In the genomic region with DNA sequence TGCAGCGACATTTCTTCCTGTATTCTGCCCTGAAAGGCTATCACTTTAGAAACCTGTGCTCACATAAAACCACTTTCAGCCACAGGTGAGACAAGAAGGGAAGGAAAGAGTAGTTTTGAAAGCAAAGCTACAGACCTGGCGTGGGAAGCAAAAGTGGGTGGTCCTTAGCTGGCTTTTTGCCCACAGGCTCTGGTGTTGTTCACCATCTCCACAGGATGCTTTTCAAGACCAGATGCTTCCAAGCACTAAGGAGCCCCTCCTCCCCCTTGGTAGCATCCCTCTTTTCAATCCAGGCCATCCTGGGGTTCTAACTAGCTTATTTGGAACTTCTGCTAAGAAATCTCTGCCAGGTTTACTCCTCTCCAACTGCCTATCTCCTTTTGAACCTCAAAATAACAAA, we compare ENCODE assay signal across 26 mouse cellular contexts.
"Had no signal": no experiment of that assay in that cellular context is flagged by ENCODE, and none has a peak within 500 bp of the region (broad histone marks: within the 10 kb centered on the region; RNA-seq: fewer than 3 reads in every experiment).

No protein-coding gene starts in this region.

- DNase-seq: kidney, adult 8-10 months; kidney, postnatal 10 days; kidney, postnatal 36 days; layer of hippocampus, postnatal 36 days; liver; lung, adult 18-20 months; lung, postnatal 10 days; lung, postnatal 36 days; midbrain, embryonic 14.5 days; right cerebral cortex, adult 18-20 months; right cerebral cortex, postnatal 14 days; right cerebral cortex, postnatal 4 days; thymus, adult 2 months; thymus, postnatal 14 days; thymus, postnatal 4 days had no signal

- ATAC-seq: liver, embryonic 12.5 days had no signal

- H3K9me3 ChIP-seq: limb, embryonic 10.5 days; limb, embryonic 13.5 days; liver, embryonic 12.5 days; liver, embryonic 15.5 days; lung, embryonic 15.5 days; megakaryocyte, embryonic 14.5 days; midbrain, embryonic 10.5 days; neural tube, embryonic 12.5 days; neural tube, embryonic 15.5 days had no signal

- H3K27ac ChIP-seq: left cerebral cortex, adult 2 months; limb, embryonic 10.5 days; limb, embryonic 13.5 days; liver, embryonic 12.5 days; liver, embryonic 15.5 days; lung, embryonic 15.5 days; midbrain, embryonic 10.5 days; neural tube, embryonic 12.5 days; neural tube, embryonic 15.5 days; stomach, postnatal 0 days had no signal

- H3K4me2 ChIP-seq: limb, embryonic 13.5 days; liver, embryonic 12.5 days; liver, embryonic 15.5 days; lung, embryonic 15.5 days; neural tube, embryonic 12.5 days; neural tube, embryonic 15.5 days had no signal

- H3K36me3 ChIP-seq: limb, embryonic 10.5 days; limb, embryonic 13.5 days; liver, embryonic 12.5 days; liver, embryonic 15.5 days; lung, embryonic 15.5 days; midbrain, embryonic 10.5 days; neural tube, embryonic 12.5 days; neural tube, embryonic 15.5 days had no signal

- H3K4me3 ChIP-seq: left cerebral cortex, adult 2 months; limb, embryonic 10.5 days; limb, embryonic 13.5 days; liver, embryonic 12.5 days; liver, embryonic 15.5 days; lung, embryonic 15.5 days; megakaryocyte, embryonic 14.5 days; midbrain, embryonic 10.5 days; neural tube, embryonic 12.5 days; neural tube, embryonic 15.5 days had no signal

- H3K9ac ChIP-seq: limb, embryonic 13.5 days; liver, embryonic 12.5 days; liver, embryonic 15.5 days; lung, embryonic 15.5 days; neural tube, embryonic 12.5 days; neural tube, embryonic 15.5 days had no signal

- H3K27me3 ChIP-seq: limb, embryonic 13.5 days; liver, embryonic 12.5 days; liver, embryonic 15.5 days; lung, embryonic 15.5 days; megakaryocyte, embryonic 14.5 days; neural tube, embryonic 12.5 days; neural tube, embryonic 15.5 days had no signal

- H3K4me1 ChIP-seq: limb, embryonic 10.5 days; liver, embryonic 12.5 days; liver, embryonic 15.5 days; lung, embryonic 15.5 days; megakaryocyte, embryonic 14.5 days; neural tube, embryonic 12.5 days had no signal
